Mouse (Mus musculus): ENCODE measurements around the gene Slc25a38. TPM values are rescaled to one million over a fixed set of nuclear protein-coding genes. Genes with fewer than 3 reads are reported as not detected.
A peak's percentile ranks its signal among the peaks of the same experiment; 100 is the strongest.

Slc25a38 gene
- 16.5 and 17.1 TPM in 2 replicates for polyA plus RNA-seq (2011; ENCODE audit: insufficient read length, low read depth, missing spikeins)

DNA sequence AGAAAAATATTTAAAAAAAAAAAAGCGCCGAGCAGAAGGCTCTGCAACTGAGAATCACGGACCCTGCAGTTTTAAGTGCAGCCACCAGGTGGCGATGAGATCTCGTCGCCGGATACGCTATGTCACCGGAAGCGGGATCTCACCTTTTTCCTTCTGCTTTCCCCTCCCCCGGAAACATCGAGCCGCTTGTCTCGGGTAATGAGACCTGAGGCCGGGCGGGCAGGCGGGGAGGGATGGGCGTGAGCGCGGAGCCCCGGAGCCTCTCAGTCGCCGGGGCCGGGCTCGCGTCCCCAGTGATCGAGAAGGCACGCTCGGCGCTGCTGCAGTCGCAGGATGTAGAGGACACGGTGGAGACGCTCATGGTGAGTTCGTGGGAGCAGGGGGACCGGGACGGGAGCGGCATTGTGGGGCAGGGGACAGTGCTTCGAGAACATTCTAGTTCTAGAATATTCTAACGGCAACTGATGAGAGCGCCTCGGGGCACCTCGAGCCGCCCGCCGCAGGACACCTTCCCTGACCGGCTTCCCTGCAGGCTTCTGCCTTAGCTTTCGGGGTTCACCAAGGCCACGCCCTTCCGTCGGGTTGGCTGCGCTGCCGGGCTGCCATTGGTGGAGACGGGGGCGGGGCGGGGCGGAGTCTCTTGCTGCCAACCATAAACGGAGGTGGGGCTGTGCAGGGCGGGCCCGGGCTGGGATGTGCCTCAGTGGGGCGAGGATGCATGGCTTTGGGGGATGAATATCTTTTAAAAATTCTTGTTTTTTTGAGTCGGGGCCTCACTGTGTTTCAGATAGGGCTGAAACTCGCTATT lies at the start of gene Slc25a38:
Slc25a38 (plus strand) TSS at position 164 of the 808 bp plus-strand sequence.
- no peaks in the 10 kb centered on the region for H3K4me1 ChIP-seq (ENCODE audit: control insufficient read depth, insufficient read depth, low read length)
- H3K27ac ChIP-seq (ENCODE audit: insufficient read depth, low read length): peak within 1 kb of the TSS; percentile 78
- peak; percentile 76 for TF ChIP-seq POLR2A (IDR thresholded peaks at IDR 0.05; ENCODE audit: low read depth, low read length)
- peak; percentile 78; the same call in 1 of the 2 replicates for TF ChIP-seq CTCF (IDR thresholded peaks at IDR 0.05; ENCODE audit: borderline replicate concordance, insufficient read depth, low read length)
- peak within 1 kb of the TSS; percentile 81 for H3K4me3 ChIP-seq (ENCODE audit: insufficient read depth, low read length)

DNA sequence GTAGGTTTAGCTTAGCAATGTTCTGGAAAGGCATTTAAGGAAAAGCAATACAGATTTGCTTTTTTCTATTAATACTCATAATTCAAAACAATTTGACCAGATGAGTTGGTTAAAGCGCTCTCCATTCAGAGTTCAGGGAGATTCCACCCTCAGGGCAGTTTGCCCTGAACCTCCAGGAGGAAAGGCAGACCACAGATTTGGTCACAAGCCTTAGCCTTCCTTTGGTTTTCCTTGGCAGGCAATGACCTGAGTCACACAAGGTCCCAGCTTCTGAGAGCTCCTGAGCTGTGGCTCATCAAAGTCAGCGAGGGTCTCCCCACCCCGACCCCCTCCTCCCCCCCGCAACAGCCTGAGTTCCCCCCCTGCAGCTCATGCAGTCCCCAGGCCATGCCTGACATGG lies 45.9 kb upstream of the Slc25a38 start:
- Histone ChIP-seq H3K27ac (ENCODE audit: insufficient read depth, low read length) (no peak overlapping the region), H3K4me3 (ENCODE audit: insufficient read depth, low read length) (no peak overlapping the region), H3K4me1 (ENCODE audit: control insufficient read depth, insufficient read depth, low read length) (no peaks in the 10 kb centered on the region)
- TF ChIP-seq POLR2A (IDR thresholded peaks at IDR 0.05; ENCODE audit: low read depth, low read length) (no peak), CTCF (IDR thresholded peaks at IDR 0.05; ENCODE audit: borderline replicate concordance, insufficient read depth, low read length) (no peak)

DNA sequence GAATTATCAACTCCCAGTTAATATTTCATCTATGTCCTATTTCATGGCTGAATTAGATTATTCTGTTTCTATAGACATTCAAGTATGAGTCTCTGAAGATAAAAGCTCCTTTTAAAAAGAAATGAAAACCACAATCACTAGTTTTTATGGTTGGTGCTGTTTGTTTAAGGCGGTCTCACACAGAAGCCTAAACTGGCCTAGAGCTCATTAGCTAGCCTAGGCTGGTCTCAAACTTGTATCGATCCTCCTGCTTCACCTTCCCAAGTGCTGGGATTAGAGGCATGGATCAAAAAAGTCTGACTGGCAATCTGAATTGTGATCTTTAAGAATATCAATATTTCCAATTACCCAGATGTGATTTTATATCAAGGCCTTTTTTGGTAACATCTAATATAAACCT lies 42.6 kb upstream of the Slc25a38 start:
- H3K4me3 ChIP-seq (ENCODE audit: insufficient read depth, low read length): no peak overlapping the region
- H3K4me1 ChIP-seq (ENCODE audit: control insufficient read depth, insufficient read depth, low read length): no peaks in the 10 kb centered on the region
- no peak overlapping the region for H3K27ac ChIP-seq (ENCODE audit: insufficient read depth, low read length)
- TF ChIP-seq CTCF (IDR thresholded peaks at IDR 0.05; ENCODE audit: borderline replicate concordance, insufficient read depth, low read length) (no peak), POLR2A (IDR thresholded peaks at IDR 0.05; ENCODE audit: low read depth, low read length) (no peak)

DNA sequence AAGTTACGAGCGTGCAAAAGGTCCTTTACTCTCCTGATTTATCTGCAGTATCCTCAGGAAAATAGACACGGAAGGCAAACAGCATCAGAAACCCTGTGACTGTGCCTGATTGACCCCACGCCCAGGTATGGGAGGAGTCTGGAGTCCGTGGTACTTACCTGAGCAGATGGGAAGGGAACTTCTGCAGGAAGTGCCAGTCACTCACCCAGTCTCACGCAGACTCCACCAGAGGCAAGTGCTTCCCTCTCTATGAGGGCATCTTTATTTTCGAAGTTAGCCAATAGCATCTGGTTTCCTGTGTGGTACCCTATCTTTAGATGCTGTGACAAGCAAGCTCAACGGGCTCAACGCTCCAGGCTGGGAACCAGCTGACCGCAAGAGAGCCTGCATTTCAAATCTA lies 42.1 kb upstream of the Slc25a38 start:
- no peak for TF ChIP-seq POLR2A (IDR thresholded peaks at IDR 0.05; ENCODE audit: low read depth, low read length)
- TF ChIP-seq CTCF (IDR thresholded peaks at IDR 0.05; ENCODE audit: borderline replicate concordance, insufficient read depth, low read length): no peak
- H3K4me3 ChIP-seq (ENCODE audit: insufficient read depth, low read length): no peak overlapping the region

DNA sequence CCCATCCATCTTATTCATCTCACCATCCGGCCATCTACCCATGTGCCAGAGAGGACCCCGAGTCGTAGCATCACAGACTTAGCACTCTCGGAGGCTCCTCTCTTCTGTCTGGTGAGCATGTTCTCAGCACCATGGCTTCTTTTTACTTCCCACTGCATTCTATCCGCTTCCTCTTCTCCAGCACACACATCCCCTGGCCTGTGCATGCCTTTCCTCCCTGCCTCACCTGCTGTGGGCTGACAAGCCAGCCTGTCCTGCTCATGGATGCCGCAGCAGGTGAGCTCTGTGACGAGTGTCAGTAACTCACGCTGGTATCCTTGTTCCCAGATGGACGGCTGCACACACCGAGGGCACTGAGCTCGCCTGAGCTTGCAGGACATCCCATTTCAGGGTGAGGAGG lies 40.4 kb upstream of the Slc25a38 start, which contains the start of gene Cx3cr1:
Cx3cr1 (minus strand) TSS at position 101 of the 400 bp plus-strand sequence.
- no peaks in the 10 kb centered on the region for H3K4me1 ChIP-seq (ENCODE audit: control insufficient read depth, insufficient read depth, low read length)
- TF ChIP-seq POLR2A (IDR thresholded peaks at IDR 0.05; ENCODE audit: low read depth, low read length) (no peak), CTCF (IDR thresholded peaks at IDR 0.05; ENCODE audit: borderline replicate concordance, insufficient read depth, low read length) (no peak)
- H3K4me3 ChIP-seq (ENCODE audit: insufficient read depth, low read length): no peak within 1 kb of the TSS
- H3K27ac ChIP-seq (ENCODE audit: insufficient read depth, low read length): no peak within 1 kb of the TSS

More for the DNA sequence above, 42.1 kb upstream of the Slc25a38 start:
- H3K27ac ChIP-seq (ENCODE audit: insufficient read depth, low read length): no peak overlapping the region
- no peaks in the 10 kb centered on the region for H3K4me1 ChIP-seq (ENCODE audit: control insufficient read depth, insufficient read depth, low read length)

DNA sequence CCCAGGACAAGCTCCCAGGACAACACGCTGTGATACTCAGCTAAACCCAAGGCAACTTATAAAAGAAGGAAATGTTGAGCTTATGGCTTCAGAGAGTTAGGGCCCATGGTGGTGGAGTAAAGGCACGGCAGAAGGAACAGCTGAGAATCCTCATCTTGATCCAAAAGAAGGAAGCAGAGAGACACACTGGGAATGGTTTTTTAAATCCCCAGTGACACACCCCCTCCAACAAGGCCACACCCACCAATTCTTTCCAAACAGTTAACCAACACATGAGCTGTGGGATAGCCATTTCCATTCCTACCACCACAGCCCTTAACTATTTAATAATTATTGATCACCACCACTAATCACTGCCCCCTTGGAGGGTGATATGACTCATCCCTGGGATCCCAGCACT lies 38.9 kb upstream of the Slc25a38 start:
- H3K4me1 ChIP-seq (ENCODE audit: control insufficient read depth, insufficient read depth, low read length): no peaks in the 10 kb centered on the region
- TF ChIP-seq CTCF (IDR thresholded peaks at IDR 0.05; ENCODE audit: borderline replicate concordance, insufficient read depth, low read length): no peak
- TF ChIP-seq POLR2A (IDR thresholded peaks at IDR 0.05; ENCODE audit: low read depth, low read length): no peak
- H3K4me3 ChIP-seq (ENCODE audit: insufficient read depth, low read length): no peak overlapping the region
- H3K27ac ChIP-seq (ENCODE audit: insufficient read depth, low read length): no peak overlapping the region

DNA sequence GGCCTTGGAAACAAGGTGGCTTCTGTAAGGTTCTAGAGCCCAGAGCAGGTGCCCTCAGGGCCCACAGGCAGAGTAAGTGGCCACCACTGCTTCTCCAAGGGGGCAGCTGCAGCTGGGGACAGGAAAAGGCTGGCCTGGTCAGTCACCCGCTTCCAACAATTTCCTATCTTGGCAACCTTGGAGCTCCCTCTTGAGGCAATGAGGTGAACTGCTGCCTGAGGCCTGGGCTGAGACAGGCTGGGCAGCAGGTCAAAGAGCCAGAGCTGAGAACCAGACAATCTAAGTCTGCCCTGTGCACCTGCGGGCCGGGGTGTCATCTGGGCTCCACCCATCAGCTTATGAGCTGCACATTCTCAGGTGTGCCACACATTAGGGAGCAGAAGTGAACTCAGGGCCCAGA lies 37.0 kb upstream of the Slc25a38 start:
- TF ChIP-seq CTCF (IDR thresholded peaks at IDR 0.05; ENCODE audit: borderline replicate concordance, insufficient read depth, low read length): peak; percentile 85
- TF ChIP-seq POLR2A (IDR thresholded peaks at IDR 0.05; ENCODE audit: low read depth, low read length): no peak
- Histone ChIP-seq H3K27ac (ENCODE audit: insufficient read depth, low read length) (no peak overlapping the region), H3K4me1 (ENCODE audit: control insufficient read depth, insufficient read depth, low read length) (no peaks in the 10 kb centered on the region), H3K4me3 (ENCODE audit: insufficient read depth, low read length) (no peak overlapping the region)

DNA sequence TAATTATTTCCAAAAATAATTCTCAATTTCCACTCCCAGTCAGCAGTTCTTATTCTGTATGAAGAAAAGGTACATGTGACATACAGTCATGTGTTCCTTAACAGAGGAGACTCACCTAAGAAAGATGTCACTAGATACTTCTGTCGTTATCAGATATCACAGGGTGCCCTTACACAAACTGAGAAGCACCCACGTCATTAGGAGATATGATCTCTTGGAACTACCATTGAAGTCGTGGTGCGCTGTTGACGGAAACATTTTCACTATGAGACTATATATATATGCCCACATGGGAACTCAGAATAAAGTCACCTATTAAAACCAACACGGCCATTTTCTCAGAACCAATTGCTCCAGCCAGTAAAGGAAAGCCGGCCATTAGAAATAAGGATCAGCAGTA lies 35.7 kb upstream of the Slc25a38 start:
- TF ChIP-seq POLR2A (IDR thresholded peaks at IDR 0.05; ENCODE audit: low read depth, low read length): no peak
- no peak for TF ChIP-seq CTCF (IDR thresholded peaks at IDR 0.05; ENCODE audit: borderline replicate concordance, insufficient read depth, low read length)
- Histone ChIP-seq H3K27ac (ENCODE audit: insufficient read depth, low read length) (no peak overlapping the region), H3K4me3 (ENCODE audit: insufficient read depth, low read length) (no peak overlapping the region), H3K4me1 (ENCODE audit: control insufficient read depth, insufficient read depth, low read length) (no peaks in the 10 kb centered on the region)

DNA sequence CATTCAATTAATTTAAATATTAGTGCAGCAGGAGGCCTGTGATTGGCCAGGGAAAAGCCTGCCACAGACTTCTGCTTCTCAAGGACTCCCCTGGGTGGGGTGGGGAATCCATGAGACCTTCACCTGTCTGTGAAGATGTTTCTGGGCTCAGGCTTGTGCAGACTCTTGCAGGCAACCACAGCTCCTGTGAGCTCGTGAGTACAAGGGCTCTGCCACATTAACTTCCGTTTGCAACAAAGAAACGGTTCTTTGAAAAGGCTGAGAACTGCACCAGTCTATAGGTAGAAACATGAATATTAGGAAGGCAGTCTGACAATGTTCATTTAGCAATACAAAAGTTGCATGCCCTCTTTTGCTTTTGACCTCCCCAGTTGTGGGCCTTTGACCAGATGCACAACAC lies 31.9 kb upstream of the Slc25a38 start:
- TF ChIP-seq POLR2A (IDR thresholded peaks at IDR 0.05; ENCODE audit: low read depth, low read length): no peak
- TF ChIP-seq CTCF (IDR thresholded peaks at IDR 0.05; ENCODE audit: borderline replicate concordance, insufficient read depth, low read length): no peak
- Histone ChIP-seq H3K27ac (ENCODE audit: insufficient read depth, low read length) (no peak overlapping the region), H3K4me3 (ENCODE audit: insufficient read depth, low read length) (no peak overlapping the region), H3K4me1 (ENCODE audit: control insufficient read depth, insufficient read depth, low read length) (no peaks in the 10 kb centered on the region)

DNA sequence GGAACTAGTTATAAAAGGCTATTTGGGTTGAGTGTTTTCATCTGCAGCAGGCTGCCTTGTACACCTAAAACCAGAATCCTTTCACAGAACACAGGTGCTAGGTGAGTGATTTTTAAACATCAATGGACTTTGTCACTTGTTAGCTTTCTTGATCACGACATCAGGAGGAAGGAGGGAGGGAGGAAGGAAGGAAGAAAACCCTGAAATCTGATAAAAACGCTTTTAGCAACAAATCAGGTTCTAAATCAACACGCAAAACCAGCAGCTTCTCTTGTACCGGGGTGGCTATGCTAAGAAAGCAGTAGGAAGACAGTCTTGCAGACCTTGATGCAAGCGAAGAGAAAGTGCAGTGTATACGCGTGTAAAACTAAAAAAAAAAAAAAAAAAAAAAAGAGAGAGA lies 30.3 kb upstream of the Slc25a38 start:
- no peak for TF ChIP-seq CTCF (IDR thresholded peaks at IDR 0.05; ENCODE audit: borderline replicate concordance, insufficient read depth, low read length)
- no peak for TF ChIP-seq POLR2A (IDR thresholded peaks at IDR 0.05; ENCODE audit: low read depth, low read length)
- Histone ChIP-seq H3K4me1 (ENCODE audit: control insufficient read depth, insufficient read depth, low read length) (no peaks in the 10 kb centered on the region), H3K4me3 (ENCODE audit: insufficient read depth, low read length) (no peak overlapping the region), H3K27ac (ENCODE audit: insufficient read depth, low read length) (no peak overlapping the region)
